Mouse (Mus musculus): ENCODE results near the gene Olfr281. TPM values are rescaled to one million over a fixed set of nuclear protein-coding genes. Genes with fewer than 3 reads are reported as not detected.
"Not testable (repeated sequence)": the region's sequence is repeated elsewhere in the genome, so short reads cannot be mapped to it uniquely, and the experiment has no call there.

Olfr281 gene
- total and polyA plus RNA-seq, 3 experiments: not detected

DNA sequence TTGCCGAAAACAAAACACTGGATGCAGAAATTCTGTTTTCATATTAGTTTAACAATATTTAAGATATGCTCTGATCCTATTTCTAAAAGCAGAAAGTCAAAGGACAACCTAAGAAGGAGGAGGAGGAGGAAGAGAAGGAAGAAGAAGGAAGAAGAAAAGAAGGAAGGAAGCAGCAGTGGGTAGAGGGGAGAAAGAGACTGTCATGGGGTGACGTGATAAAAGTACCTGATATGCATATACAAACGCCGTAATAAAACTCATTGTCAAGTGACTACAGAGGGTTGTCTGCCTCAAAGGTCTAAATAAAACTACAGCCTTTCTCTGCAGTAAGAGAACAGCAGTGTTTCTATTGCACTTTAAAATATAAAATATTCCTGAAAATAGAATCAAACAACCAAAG, 36.4 kb upstream of the Olfr281 start:
- no peak overlapping the region for H3K9ac ChIP-seq (ENCODE audit: insufficient read depth, low read depth)
- H3K9me3 ChIP-seq (replicated peaks; ENCODE audit: low read length): no peaks in the 10 kb centered on the region
- no peak for TF ChIP-seq RCOR1 (conservative IDR thresholded peaks at IDR 0.05; ENCODE audit: low read depth, low read length)
- no peak for TF ChIP-seq SIN3A (IDR thresholded peaks at IDR 0.05; ENCODE audit: low read length)
- TF ChIP-seq E2F4 (IDR thresholded peaks at IDR 0.05; ENCODE audit: insufficient replicate concordance, low read depth, low read length): no peak
- no peak for TF ChIP-seq CHD2 (IDR thresholded peaks at IDR 0.05; ENCODE audit: low read length)
- no peak for TF ChIP-seq RAD21 (IDR thresholded peaks at IDR 0.05; ENCODE audit: low read depth, low read length)
- TF ChIP-seq ZKSCAN1 (IDR thresholded peaks at IDR 0.05; ENCODE audit: borderline replicate concordance, low read depth, low read length): no peak
- no peak for TF ChIP-seq MYC (IDR thresholded peaks at IDR 0.05; ENCODE audit: low read depth, low read length)
- TF ChIP-seq ELF1 (IDR thresholded peaks at IDR 0.05; ENCODE audit: low read depth, low read length): no peak
- no peak for TF ChIP-seq POLR2A (IDR thresholded peaks at IDR 0.05; ENCODE audit: low read depth, low read length)
- H3K27me3 ChIP-seq (replicated peaks): peaks cover 4% of the 10 kb centered on the region
- no peaks in the 10 kb centered on the region for H3K36me3 ChIP-seq (replicated peaks in 1 of 2; ENCODE audit: control insufficient read depth in 1 of 2, insufficient read depth in 1 of 2, low read length in 1 of 2)
- DNase-seq (ENCODE audit: extremely low read depth): peak; percentile 21
- H3K4me3 ChIP-seq (replicated peaks in 1 of 3; ENCODE audit: low read depth in 2 of 3, low read length in 2 of 3, poor library complexity in 1 of 3): no peak overlapping the region
- no peaks in the 10 kb centered on the region for H3K79me2 ChIP-seq (replicated peaks; ENCODE audit: control insufficient read depth, extremely low read depth, insufficient read depth, poor library complexity, severe bottlenecking)
- H3K4me2 ChIP-seq (ENCODE audit: insufficient read depth, low read depth, poor library complexity, severe bottlenecking): no peak overlapping the region
- in situ Hi-C loops (cut with MboI; ENCODE audit: low pct_ligation_motif_present, low pct_unique_long_range_greater_than_20kb, low sequenced_read_pairs): no loop called here
- dilution Hi-C loops (cut with MboI; ENCODE audit: extremely low pct_ligation_motif_present, extremely low pct_unique_long_range_greater_than_20kb, low sequenced_read_pairs): no loop called here
- peaks cover 2 to 21% of the 10 kb centered on the region in 2 experiments; a peak in 3 of 4 replicates for H3K4me1 ChIP-seq (ENCODE audit: control insufficient read depth in 1 of 2, insufficient read depth in 2 of 2)
- H3K27ac ChIP-seq (ENCODE audit: insufficient read depth, low read depth): no peak overlapping the region

DNA sequence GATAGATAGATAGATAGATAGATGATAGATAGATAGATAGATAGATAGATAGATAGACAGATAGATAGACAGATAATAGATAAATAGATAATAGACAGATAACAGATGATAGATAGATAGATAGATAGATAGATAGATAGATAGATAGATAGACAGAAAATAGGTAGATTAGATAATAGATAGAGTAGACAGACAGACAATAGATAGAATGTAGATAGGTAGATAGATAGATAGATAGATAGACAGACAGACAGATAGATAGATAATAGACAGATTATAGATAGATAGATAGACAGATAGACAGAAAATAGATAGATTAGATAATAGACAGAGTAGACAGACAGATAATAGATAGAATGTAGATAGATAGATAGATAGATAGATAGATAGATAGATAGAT, 35.6 kb upstream of the Olfr281 start:
- H3K9ac ChIP-seq (ENCODE audit: insufficient read depth, low read depth); H3K79me2 ChIP-seq (replicated peaks; ENCODE audit: control insufficient read depth, extremely low read depth, insufficient read depth, poor library complexity, severe bottlenecking); H3K27me3 ChIP-seq (replicated peaks); in situ Hi-C loops (cut with MboI; ENCODE audit: low pct_ligation_motif_present, low pct_unique_long_range_greater_than_20kb, low sequenced_read_pairs); dilution Hi-C loops (cut with MboI; ENCODE audit: extremely low pct_ligation_motif_present, extremely low pct_unique_long_range_greater_than_20kb, low sequenced_read_pairs); H3K9me3 ChIP-seq (replicated peaks; ENCODE audit: low read length); H3K4me3 ChIP-seq (replicated peaks in 1 of 3; ENCODE audit: low read depth in 2 of 3, low read length in 2 of 3, poor library complexity in 1 of 3); DNase-seq (ENCODE audit: extremely low read depth); H3K36me3 ChIP-seq (replicated peaks in 1 of 2; ENCODE audit: control insufficient read depth in 1 of 2, insufficient read depth in 1 of 2, low read length in 1 of 2); H3K27ac ChIP-seq (ENCODE audit: insufficient read depth, low read depth): not testable (repeated sequence)
- Histone ChIP-seq H3K4me2 (ENCODE audit: insufficient read depth, low read depth, poor library complexity, severe bottlenecking) (peak overlapping the region; percentile 64; the same call in 1 of the 2 replicates), H3K4me1 (ENCODE audit: control insufficient read depth in 1 of 2, insufficient read depth in 2 of 2) (peaks cover 6 to 26% of the 10 kb centered on the region in 2 experiments)

- Histone ChIP-seq H3K4me1 (ENCODE audit: control insufficient read depth in 1 of 2, insufficient read depth in 2 of 2) (peaks cover 9 to 31% of the 10 kb centered on the region in 2 experiments), H3K4me2 (ENCODE audit: insufficient read depth, low read depth, poor library complexity, severe bottlenecking) (peak overlapping the region; percentile 64)
- H3K9ac ChIP-seq (ENCODE audit: insufficient read depth, low read depth); H3K27ac ChIP-seq (ENCODE audit: insufficient read depth, low read depth); dilution Hi-C loops (cut with MboI; ENCODE audit: extremely low pct_ligation_motif_present, extremely low pct_unique_long_range_greater_than_20kb, low sequenced_read_pairs); H3K36me3 ChIP-seq (replicated peaks in 1 of 2; ENCODE audit: control insufficient read depth in 1 of 2, insufficient read depth in 1 of 2, low read length in 1 of 2); in situ Hi-C loops (cut with MboI; ENCODE audit: low pct_ligation_motif_present, low pct_unique_long_range_greater_than_20kb, low sequenced_read_pairs); H3K79me2 ChIP-seq (replicated peaks; ENCODE audit: control insufficient read depth, extremely low read depth, insufficient read depth, poor library complexity, severe bottlenecking); H3K9me3 ChIP-seq (replicated peaks; ENCODE audit: low read length); H3K27me3 ChIP-seq (replicated peaks); H3K4me3 ChIP-seq (replicated peaks in 1 of 3; ENCODE audit: low read depth in 2 of 3, low read length in 2 of 3, poor library complexity in 1 of 3): not testable (repeated sequence)
- peak; percentile 90 for TF ChIP-seq ZNF384 (IDR thresholded peaks at IDR 0.05; ENCODE audit: low read depth, low read length)
- TF ChIP-seq SMC3 (IDR thresholded peaks at IDR 0.05; ENCODE audit: low read depth, low read length): peak; percentile 44
- peak; percentile 38 to 62; a peak in 3 of 4 replicates for TF ChIP-seq CTCF (conservative IDR thresholded peaks at IDR 0.05 in 1 of 2, IDR thresholded peaks at IDR 0.05 in 1 of 2; ENCODE audit: low read depth in 2 of 2, low read length in 2 of 2)
- peak; percentile 15 for TF ChIP-seq RAD21 (IDR thresholded peaks at IDR 0.05; ENCODE audit: low read depth, low read length)
- DNase-seq (ENCODE audit: extremely low read depth): peak; percentile 74
These were observed 35.1 kb upstream of the Olfr281 start for GRCm38 (mm10) chr15:98417285-98417684.
